Mouse (Mus musculus): Measurements from ENCODE around the gene Lysmd1. TPM values are rescaled to one million over a fixed set of nuclear protein-coding genes. Genes with fewer than 3 reads are reported as not detected.

The Lysmd1 gene
- polyA plus RNA-seq, 1 experiment from 2014 or later: 11.7 TPM

GRCm38 (mm10) chr3:95110911-95111726 lies 22.8 kb upstream of the Lysmd1 start, which contains the start of gene Vps72:
Gene Vps72 (plus strand): TSS chr3:95111022.
- Histone ChIP-seq H3K4me3 (ENCODE audit: low read depth, low read length) (peak within 1 kb of the TSS; percentile 72), H3K9me3 (ENCODE audit: control insufficient read depth, low read length) (no peaks in the 10 kb centered on the region), H3K27me3 (ENCODE audit: control insufficient read depth, insufficient read depth, low read length) (no peaks in the 10 kb centered on the region), H3K9ac (ENCODE audit: low read length) (peak within 1 kb of the TSS; percentile 94), H3K4me1 (replicated peaks; ENCODE audit: control insufficient read depth, insufficient read depth, low read length) (peaks cover 7% of the 10 kb centered on the region), H3K27ac (ENCODE audit: low read depth, low read length) (peak within 1 kb of the TSS; percentile 96), H3K4me2 (ENCODE audit: low read depth, low read length, severe bottlenecking) (peak within 1 kb of the TSS; percentile 39), H3K36me3 (ENCODE audit: control insufficient read depth, insufficient read depth, low read length) (no peaks in the 10 kb centered on the region; the same call in 1 of the 2 replicates)
- peak; percentile 93 for DNase-seq (ENCODE audit: low spot score)
- under 1% methylated on average over 53 of the region's 54 CpGs for WGBS
- peak; percentile 78 for ATAC-seq (replicated peaks; ENCODE audit: low FRiP score)

GRCm38 (mm10) chr3:95112760-95113159 lies 21.1 kb upstream of the Lysmd1 start:
- 97% methylated on average over 1 of the region's 1 CpGs for whole genome bisulfite sequencing
- no peaks in the 10 kb centered on the region; the same call in 1 of the 2 replicates for H3K36me3 ChIP-seq (ENCODE audit: control insufficient read depth, insufficient read depth, low read length)
- H3K9ac ChIP-seq (ENCODE audit: low read length): no peak overlapping the region
- DNase-seq (ENCODE audit: low spot score) (no peak), ATAC-seq (replicated peaks; ENCODE audit: low FRiP score) (no peak)
- peaks cover 7% of the 10 kb centered on the region for H3K4me1 ChIP-seq (replicated peaks; ENCODE audit: control insufficient read depth, insufficient read depth, low read length)
- no peak overlapping the region for H3K4me3 ChIP-seq (ENCODE audit: low read depth, low read length)
- H3K4me2 ChIP-seq (ENCODE audit: low read depth, low read length, severe bottlenecking): peak overlapping the region; percentile 40; the same call in 1 of the 2 replicates
- no peaks in the 10 kb centered on the region for H3K27me3 ChIP-seq (ENCODE audit: control insufficient read depth, insufficient read depth, low read length)
- no peak overlapping the region for H3K27ac ChIP-seq (ENCODE audit: low read depth, low read length)
- H3K9me3 ChIP-seq (ENCODE audit: control insufficient read depth, low read length): no peaks in the 10 kb centered on the region

- Histone ChIP-seq H3K27ac (ENCODE audit: low read depth, low read length) (no peak overlapping the region), H3K4me1 (replicated peaks; ENCODE audit: control insufficient read depth, insufficient read depth, low read length) (no peaks in the 10 kb centered on the region), H3K36me3 (ENCODE audit: control insufficient read depth, insufficient read depth, low read length) (peaks cover 28% of the 10 kb centered on the region), H3K9ac (ENCODE audit: low read length) (no peak overlapping the region), H3K9me3 (ENCODE audit: control insufficient read depth, low read length) (no peaks in the 10 kb centered on the region), H3K4me2 (ENCODE audit: low read depth, low read length, severe bottlenecking) (no peak overlapping the region), H3K4me3 (ENCODE audit: low read depth, low read length) (no peak overlapping the region), H3K27me3 (ENCODE audit: control insufficient read depth, insufficient read depth, low read length) (no peaks in the 10 kb centered on the region)
- DNase-seq (ENCODE audit: low spot score) (no peak), ATAC-seq (replicated peaks; ENCODE audit: low FRiP score) (no peak)
- WGBS: 88% methylated on average over 2 of the region's 2 CpGs
These were observed 16.1 kb upstream of the Lysmd1 start for GRCm38 (mm10) chr3:95117751-95118150.

- peaks cover 28% of the 10 kb centered on the region for H3K36me3 ChIP-seq (ENCODE audit: control insufficient read depth, insufficient read depth, low read length)
- no peak for DNase-seq (ENCODE audit: low spot score)
- no peak overlapping the region for H3K4me2 ChIP-seq (ENCODE audit: low read depth, low read length, severe bottlenecking)
- no peaks in the 10 kb centered on the region for H3K9me3 ChIP-seq (ENCODE audit: control insufficient read depth, low read length)
- no peak overlapping the region for H3K27ac ChIP-seq (ENCODE audit: low read depth, low read length)
- H3K27me3 ChIP-seq (ENCODE audit: control insufficient read depth, insufficient read depth, low read length): no peaks in the 10 kb centered on the region
- no peak for ATAC-seq (replicated peaks; ENCODE audit: low FRiP score)
- H3K4me1 ChIP-seq (replicated peaks; ENCODE audit: control insufficient read depth, insufficient read depth, low read length): no peaks in the 10 kb centered on the region
- no peak overlapping the region for H3K9ac ChIP-seq (ENCODE audit: low read length)
- no peak overlapping the region for H3K4me3 ChIP-seq (ENCODE audit: low read depth, low read length)
- 90% methylated on average over 6 of the region's 6 CpGs for WGBS
These were observed 12.3 kb upstream of the Lysmd1 start for GRCm38 (mm10) chr3:95121580-95121979.

- H3K4me1 ChIP-seq (replicated peaks; ENCODE audit: control insufficient read depth, insufficient read depth, low read length): no peaks in the 10 kb centered on the region
- DNase-seq (ENCODE audit: low spot score) (no peak), ATAC-seq (replicated peaks; ENCODE audit: low FRiP score) (peak; percentile 65)
- WGBS: 64% methylated on average over 6 of the region's 6 CpGs
- H3K4me2 ChIP-seq (ENCODE audit: low read depth, low read length, severe bottlenecking): no peak within 1 kb of the TSS
- H3K27me3 ChIP-seq (ENCODE audit: control insufficient read depth, insufficient read depth, low read length): no peaks in the 10 kb centered on the region
- no peaks in the 10 kb centered on the region for H3K9me3 ChIP-seq (ENCODE audit: control insufficient read depth, low read length)
- no peak within 1 kb of the TSS for H3K27ac ChIP-seq (ENCODE audit: low read depth, low read length)
- H3K36me3 ChIP-seq (ENCODE audit: control insufficient read depth, insufficient read depth, low read length): peaks cover 26% of the 10 kb centered on the region
- H3K9ac ChIP-seq (ENCODE audit: low read length): no peak within 1 kb of the TSS
- H3K4me3 ChIP-seq (ENCODE audit: low read depth, low read length): no peak within 1 kb of the TSS
These were observed 9.6 kb upstream of the Lysmd1 start, which contains the start of gene Tmod4 for GRCm38 (mm10) chr3:95124246-95124645. Gene Tmod4 (plus strand): TSS chr3:95124476.

- Histone ChIP-seq H3K27me3 (ENCODE audit: control insufficient read depth, insufficient read depth, low read length) (no peaks in the 10 kb centered on the region), H3K9me3 (ENCODE audit: control insufficient read depth, low read length) (no peaks in the 10 kb centered on the region), H3K4me1 (replicated peaks; ENCODE audit: control insufficient read depth, insufficient read depth, low read length) (no peaks in the 10 kb centered on the region), H3K27ac (ENCODE audit: low read depth, low read length) (no peak overlapping the region), H3K4me2 (ENCODE audit: low read depth, low read length, severe bottlenecking) (no peak overlapping the region), H3K36me3 (ENCODE audit: control insufficient read depth, insufficient read depth, low read length) (peaks cover 19% of the 10 kb centered on the region), H3K9ac (ENCODE audit: low read length) (no peak overlapping the region), H3K4me3 (ENCODE audit: low read depth, low read length) (no peak overlapping the region)
- DNase-seq (ENCODE audit: low spot score) (no peak), ATAC-seq (replicated peaks; ENCODE audit: low FRiP score) (no peak)
- 68% methylated on average over 5 of the region's 5 CpGs for WGBS
These were observed 8.9 kb upstream of the Lysmd1 start for GRCm38 (mm10) chr3:95124972-95125371.

- DNase-seq (ENCODE audit: low spot score) (no peak), ATAC-seq (replicated peaks; ENCODE audit: low FRiP score) (no peak)
- H3K4me2 ChIP-seq (ENCODE audit: low read depth, low read length, severe bottlenecking): no peak overlapping the region
- H3K4me3 ChIP-seq (ENCODE audit: low read depth, low read length): no peak overlapping the region
- no peaks in the 10 kb centered on the region; the same call in 1 of the 2 replicates for H3K36me3 ChIP-seq (ENCODE audit: control insufficient read depth, insufficient read depth, low read length)
- no peak overlapping the region for H3K27ac ChIP-seq (ENCODE audit: low read depth, low read length)
- 50% methylated on average over 6 of the region's 6 CpGs for WGBS
- 0 out of 2 replicates have a peak, but pooled peaks cover 5% of the 10 kb centered on the region for H3K4me1 ChIP-seq (replicated peaks; ENCODE audit: control insufficient read depth, insufficient read depth, low read length)
- H3K9ac ChIP-seq (ENCODE audit: low read length): no peak overlapping the region
- no peaks in the 10 kb centered on the region for H3K27me3 ChIP-seq (ENCODE audit: control insufficient read depth, insufficient read depth, low read length)
- H3K9me3 ChIP-seq (ENCODE audit: control insufficient read depth, low read length): no peaks in the 10 kb centered on the region
These were observed 4.6 kb upstream of the Lysmd1 start for GRCm38 (mm10) chr3:95129226-95129651.

- H3K9ac ChIP-seq (ENCODE audit: low read length): no peak overlapping the region
- H3K4me1 ChIP-seq (replicated peaks; ENCODE audit: control insufficient read depth, insufficient read depth, low read length): 0 out of 2 replicates have a peak, but pooled peaks cover 5% of the 10 kb centered on the region
- ATAC-seq (replicated peaks; ENCODE audit: low FRiP score): no peak
- H3K4me2 ChIP-seq (ENCODE audit: low read depth, low read length, severe bottlenecking): no peak overlapping the region
- 89% methylated on average over 5 of the region's 5 CpGs for WGBS
- no peaks in the 10 kb centered on the region; the same call in 1 of the 2 replicates for H3K36me3 ChIP-seq (ENCODE audit: control insufficient read depth, insufficient read depth, low read length)
- no peak overlapping the region for H3K27ac ChIP-seq (ENCODE audit: low read depth, low read length)
- no peaks in the 10 kb centered on the region for H3K9me3 ChIP-seq (ENCODE audit: control insufficient read depth, low read length)
- no peak for DNase-seq (ENCODE audit: low spot score)
- H3K4me3 ChIP-seq (ENCODE audit: low read depth, low read length): no peak overlapping the region
- no peaks in the 10 kb centered on the region for H3K27me3 ChIP-seq (ENCODE audit: control insufficient read depth, insufficient read depth, low read length)
These were observed 3.8 kb upstream of the Lysmd1 start for GRCm38 (mm10) chr3:95130081-95130480.

All from forebrain, embryonic 11.5 days (tissue).